14 mouse cellular contexts compared by ENCODE assay signal in the genomic region with DNA sequence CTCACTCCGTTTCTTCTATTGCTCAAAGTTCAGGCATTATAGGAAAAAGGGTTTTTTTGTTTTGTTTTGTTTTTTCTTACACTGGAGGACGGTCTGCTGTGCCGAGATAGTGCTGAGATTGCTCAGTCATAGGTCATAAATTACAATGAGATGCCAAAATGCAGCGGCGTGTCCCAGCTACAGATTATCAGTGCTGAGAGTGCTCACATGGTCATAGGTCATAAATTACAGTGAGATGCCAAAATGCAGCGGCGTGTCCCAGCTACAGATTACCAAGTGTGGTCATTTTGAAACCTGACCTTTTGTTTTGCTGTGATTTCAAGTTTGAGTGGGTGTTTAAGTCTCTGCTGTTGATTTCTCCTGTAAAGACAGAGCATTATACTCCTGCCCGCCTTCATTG. TPM values are rescaled to one million over a fixed set of nuclear protein-coding genes. Genes with fewer than 3 reads are reported as not detected.
DNase-seq lines count a peak whose midpoint lies in the region; ATAC-seq and TF ChIP-seq lines count a peak whose summit lies in the region.
"Had no signal": no experiment of that assay in that cellular context is flagged by ENCODE, and none has a peak within 500 bp of the region (broad histone marks: within the 10 kb centered on the region; RNA-seq: fewer than 3 reads in every experiment).

No protein-coding gene starts in this region.

- 23% methylated on average over 8 of the region's 8 CpGs for WGBS in kidney, adult 2 months
- WGBS in kidney, embryonic 14.5 days, result 15% methylated on average over 8 of the region's 8 CpGs

- peak; percentile 47 for DNase-seq in kidney, adult 2 months
- DNase-seq in adrenal gland, postnatal 14 days, result peak; percentile 72
- peak; percentile 13 for DNase-seq in kidney, postnatal 10 days
- no peak for DNase-seq in natural killer cell, adult 2 months (ENCODE audit: low spot score in 2 of 2)
- no peak for DNase-seq in urinary bladder, postnatal 10 days (ENCODE audit: low spot score)
- DNase-seq in right cerebral cortex, postnatal 10 days (ENCODE audit: low spot score in 2 of 2), result no peak
- DNase-seq: cerebellum, postnatal 10 days; gastrocnemius, postnatal 36 days; right cerebral cortex, postnatal 4 days had no signal

- H3K4me3 ChIP-seq in kidney, adult 2 months (ENCODE audit: insufficient read depth, low read depth, low read length), result no peak overlapping the region
- no peak overlapping the region for H3K4me3 ChIP-seq in kidney, embryonic 14.5 days (ENCODE audit: low read length)
- no peak overlapping the region for H3K4me3 ChIP-seq in C2C12 (ENCODE audit: insufficient read depth, poor library complexity, severe bottlenecking)
- H3K4me3 ChIP-seq: embryonic facial prominence, embryonic 12.5 days; heart, embryonic 10.5 days; liver, embryonic 15.5 days had no signal

- no peak overlapping the region for H3K4me2 ChIP-seq in kidney, embryonic 14.5 days (replicated peaks; ENCODE audit: low read depth, low read length)
- H3K4me2 ChIP-seq: embryonic facial prominence, embryonic 12.5 days; liver, embryonic 15.5 days had no signal

- H3K4me1 ChIP-seq in kidney, adult 2 months (ENCODE audit: control insufficient read depth, insufficient read depth, low read length), result peaks cover 5% of the 10 kb centered on the region; the same call in 1 of the 2 replicates
- H3K4me1 ChIP-seq in kidney, embryonic 14.5 days (ENCODE audit: control insufficient read depth, insufficient read depth, low read length), result no peaks in the 10 kb centered on the region
- H3K4me1 ChIP-seq: embryonic facial prominence, embryonic 12.5 days; heart, embryonic 10.5 days; liver, embryonic 15.5 days had no signal

- no peak for ATAC-seq in kidney, embryonic 14.5 days (ENCODE audit: low FRiP score, low TSS enrichment)

- no peaks in the 10 kb centered on the region for H3K79me2 ChIP-seq in C2C12 (ENCODE audit: control insufficient read depth, insufficient read depth)

- H3ac ChIP-seq in C2C12 (ENCODE audit: control insufficient read depth, insufficient read length, low read depth), result no peak overlapping the region

- H3K9ac ChIP-seq in kidney, embryonic 14.5 days (ENCODE audit: low read depth, low read length), result no peak overlapping the region
- H3K9ac ChIP-seq: embryonic facial prominence, embryonic 12.5 days; liver, embryonic 15.5 days had no signal

- no peaks in the 10 kb centered on the region for H3K9me3 ChIP-seq in kidney, embryonic 14.5 days (ENCODE audit: control insufficient read depth, low read length)
- H3K9me3 ChIP-seq: embryonic facial prominence, embryonic 12.5 days; heart, embryonic 10.5 days; liver, embryonic 15.5 days had no signal

- no peaks in the 10 kb centered on the region for H3K79me3 ChIP-seq in C2C12 (ENCODE audit: low read depth)

- no peak for TF ChIP-seq CTCF in kidney, adult 2 months (conservative IDR thresholded peaks at IDR 0.05; ENCODE audit: insufficient read depth, insufficient read length, low read depth, low read length)
- no peak for TF ChIP-seq CTCF in C2C12 (IDR thresholded peaks at IDR 0.05; ENCODE audit: control insufficient read depth, insufficient read depth, insufficient read length)

- no peaks in the 10 kb centered on the region for H3K27me3 ChIP-seq in kidney, adult 2 months (replicated peaks; ENCODE audit: control insufficient read depth, insufficient read depth, low read length)
- no peaks in the 10 kb centered on the region for H3K27me3 ChIP-seq in kidney, embryonic 14.5 days (ENCODE audit: control insufficient read depth, insufficient read depth, low read length)
- no peaks in the 10 kb centered on the region for H3K27me3 ChIP-seq in C2C12 (ENCODE audit: control insufficient read depth, insufficient read depth, insufficient read length)
- H3K27me3 ChIP-seq: embryonic facial prominence, embryonic 12.5 days; liver, embryonic 15.5 days had no signal

- H3K36me3 ChIP-seq in kidney, adult 2 months (ENCODE audit: control insufficient read depth, insufficient read depth, low read length), result peaks cover 3% of the 10 kb centered on the region
- H3K36me3 ChIP-seq in kidney, embryonic 14.5 days (ENCODE audit: control insufficient read depth, insufficient read depth, low read length), result peaks cover 14% of the 10 kb centered on the region
- peaks cover 55% of the 10 kb centered on the region for H3K36me3 ChIP-seq in C2C12 (ENCODE audit: control insufficient read depth, insufficient read depth)

- no peak for TF ChIP-seq POLR2A in kidney, adult 2 months (IDR thresholded peaks at IDR 0.05; ENCODE audit: low read depth, low read length)

- peak overlapping the region; percentile 31; the same call in 1 of the 2 replicates for H3K27ac ChIP-seq in kidney, adult 2 months (ENCODE audit: insufficient read depth, low read depth, low read length)
- no peak overlapping the region for H3K27ac ChIP-seq in kidney, embryonic 14.5 days (ENCODE audit: low read depth, low read length)
- H3K27ac ChIP-seq: embryonic facial prominence, embryonic 12.5 days; heart, embryonic 10.5 days; liver, embryonic 15.5 days had no signal

TF ChIP-seq in C2C12, 6 proteins besides CTCF, POLR2A, EP300 and RAD21:
- TF ChIP-seq CEBPB (IDR thresholded peaks at IDR 0.05; ENCODE audit: low read depth), result no peak
- no peak for TF ChIP-seq MAX (IDR thresholded peaks at IDR 0.05)
- no peak for TF ChIP-seq MYOD1 (IDR thresholded peaks at IDR 0.05; ENCODE audit: control insufficient read depth, insufficient read length, low read depth)
- TF ChIP-seq FOSL1 (IDR thresholded peaks at IDR 0.05; ENCODE audit: insufficient read depth, low read length, poor library complexity, severe bottlenecking), result no peak
- peak; percentile 52 for TF ChIP-seq USF1 (IDR thresholded peaks at IDR 0.05; ENCODE audit: low read depth)
- TF ChIP-seq MYOG (IDR thresholded peaks at IDR 0.05; ENCODE audit: control insufficient read depth, extremely low read depth, insufficient read length), result no peak

RNA-seq across cellular contexts. Expression of gene Lrch3, which starts 7.2 kb away (rescaled TPM):
- polyA plus RNA-seq in kidney, adult 2 months (2012; rRNA removed), result 20.6 and 21.0 TPM in 2 replicates
- 19.7 and 32.7 TPM in 2 replicates for polyA plus RNA-seq in kidney, embryonic 14.5 days (2014; fragmentation: Nextera tagmentation; extraction: Ambion mirVana)
- 6.7 TPM for polyA plus RNA-seq in C2C12 (2012; fragmentation: generic; extraction: Trizol)
- total RNA-seq in adrenal gland, postnatal 14 days (2021), result 32.6 and 36.3 TPM in 2 replicates

RNA-seq across cellular contexts. Expression of gene Rubcn, which starts 29.2 kb away (rescaled TPM):
- polyA plus RNA-seq in kidney, adult 2 months (2012; rRNA removed), result 36.9 and 38.9 TPM in 2 replicates
- 12.1 and 15.2 TPM in 2 replicates for polyA plus RNA-seq in kidney, embryonic 14.5 days (2014; fragmentation: Nextera tagmentation; extraction: Ambion mirVana)
- polyA plus RNA-seq in C2C12 (2012; fragmentation: generic; extraction: Trizol), result 22.1 TPM
- 27.9 and 32.7 TPM in 2 replicates for total RNA-seq in adrenal gland, postnatal 14 days (2021)

RNA-seq across cellular contexts. Expression of gene Fyttd1, which starts 29.4 kb away (rescaled TPM):
- polyA plus RNA-seq in kidney, adult 2 months (2012; rRNA removed), result 6.2 and 9.0 TPM in 2 replicates
- 119 and 155 TPM in 2 replicates for polyA plus RNA-seq in kidney, embryonic 14.5 days (2014; fragmentation: Nextera tagmentation; extraction: Ambion mirVana)
- polyA plus RNA-seq in C2C12 (2012; fragmentation: generic; extraction: Trizol), result 16.8 TPM
- total RNA-seq in adrenal gland, postnatal 14 days (2021), result 99.8 and 104 TPM in 2 replicates

Comparison
In these comparisons a context has a peak if more than half of its experiments do, and no peak if none do; other contexts are left out.
1. DNase-seq: peak in kidney, adult 2 months (single experiment), adrenal gland, postnatal 14 days (single experiment) and kidney, postnatal 10 days (single experiment); none in natural killer cell, adult 2 months (0 of 2), urinary bladder, postnatal 10 days (single experiment) and right cerebral cortex, postnatal 10 days (0 of 2).